Mouse (Mus musculus) intestine, postnatal 0 days (tissue): ENCODE data around the gene Pold2. TPM values are rescaled to one million over a fixed set of nuclear protein-coding genes. Genes with fewer than 3 reads are reported as not detected.

Source experiments
- ATAC-seq: fragments of 200-750 bp; cut with Nextera tagmentation; 2 replicates; pipeline ENCODE4 v1.8.0; 2017; ENCODE audit warnings: mild to moderate bottlenecking, moderate TSS enrichment, moderate library complexity
- H3K27ac ChIP-seq: fragments of 300-500 bp; sonication (generic); 2 replicates; pipeline ENCODE4 v1.5.1; 2014; ENCODE audit warnings: mild to moderate bottlenecking, low read depth, low read length, moderate library complexity
- H3K27me3 ChIP-seq: fragments of 300-500 bp; sonication (generic); replicated peaks from 2 replicates; pipeline ENCODE4 v1.6.1; 2014; ENCODE audit warnings: low read length, mixed read lengths; ENCODE audit not compliant: control insufficient read depth, insufficient read depth
- H3K36me3 ChIP-seq: fragments of 300-500 bp; sonication (generic); 2 replicates; pipeline ENCODE4 v1.6.1; 2014; ENCODE audit warnings: mild to moderate bottlenecking, moderate library complexity; ENCODE audit not compliant: control insufficient read depth, insufficient read depth
- H3K4me1 ChIP-seq: fragments of 300-500 bp; sonication (generic); replicated peaks from 2 replicates; pipeline ENCODE4 v1.6.1; 2014; ENCODE audit warnings: antibody characterized with exemption, low read length, mixed read lengths; ENCODE audit not compliant: control insufficient read depth, insufficient read depth
- H3K4me2 ChIP-seq: fragments of 300-500 bp; sonication (generic); replicated peaks from 2 replicates; pipeline ENCODE4 v1.6.1; 2014; ENCODE audit warnings: low read depth, mild to moderate bottlenecking, moderate library complexity
- H3K4me3 ChIP-seq: fragments of 300-500 bp; sonication (generic); 2 replicates; pipeline ENCODE4 v1.5.1; 2014; ENCODE audit warnings: low read depth, low read length
- H3K9ac ChIP-seq: fragments of 300-500 bp; sonication (generic); 2 replicates; pipeline ENCODE4 v1.6.1; 2014; ENCODE audit warnings: mild to moderate bottlenecking, low read depth, low read length
- H3K9me3 ChIP-seq: fragments of 300-500 bp; sonication (generic); 2 replicates; pipeline ENCODE4 v1.6.1; 2016; ENCODE audit warnings: mixed run types; ENCODE audit not compliant: control insufficient read depth
- CTCF ChIP-seq: sonication (generic); IDR thresholded peaks from 2 replicates; pipeline ENCODE4 v1.5.1; 2016; ENCODE audit warnings: low read depth, mild to moderate bottlenecking, control low read depth, antibody characterized with exemption, moderate library complexity
- WGBS: fragments of 180-500 bp; shearing (Covaris S2); extraction: QIAGEN DNeasy Blood & Tissue Kit; methylation state at CpG from one replicate; pipeline ENCODE4 v1.1.7; 2014; 5-methylcytosine and 5-hydroxymethylcytosine counted together
- polyA plus RNA-seq: library from polyadenylated mRNA; unstranded; fragments of >200 nt; fragmentation: Nextera tagmentation; extraction: Ambion mirVana; gene quantifications from 2 replicates; pipeline ENCODE4 v1.2.1, GENCODE M21; 2015

Pold2 gene
- 32.3 and 32.7 TPM in 2 replicates for polyA plus RNA-seq

- H3K27me3 ChIP-seq: no peaks in the 10 kb centered on the region
- H3K36me3 ChIP-seq: peaks cover 22% of the 10 kb centered on the region; the same call in 1 of the 2 replicates
- peak; percentile 97 for ATAC-seq
- no peak within 1 kb of the TSS for H3K27ac ChIP-seq
- H3K4me2 ChIP-seq: peak within 1 kb of the TSS; percentile 81
- TF ChIP-seq CTCF: no peak
- peak within 1 kb of the TSS; percentile 61 for H3K4me3 ChIP-seq
- H3K4me1 ChIP-seq: 0 out of 2 replicates have a peak, but pooled peaks cover 3% of the 10 kb centered on the region
- peak within 1 kb of the TSS; percentile 52 for H3K9ac ChIP-seq
- under 1% methylated on average over 52 of the region's 52 CpGs for WGBS
- H3K9me3 ChIP-seq: no peaks in the 10 kb centered on the region
These were observed at the start of gene Pold2 for GRCm38 (mm10) chr11:5877921-5878526. Pold2 (minus strand) TSS chr11:5878292.

GRCm38 (mm10) chr11:5926696-5927220 lies 48.7 kb upstream of the Pold2 start:
- 66% methylated on average over 3 of the region's 3 CpGs for WGBS
- H3K27me3 ChIP-seq: no peaks in the 10 kb centered on the region
- H3K4me2 ChIP-seq: no peak overlapping the region
- ATAC-seq: no peak
- H3K9ac ChIP-seq: no peak overlapping the region
- H3K36me3 ChIP-seq: no peaks in the 10 kb centered on the region
- H3K4me1 ChIP-seq: no peaks in the 10 kb centered on the region
- H3K9me3 ChIP-seq: no peaks in the 10 kb centered on the region
- no peak for TF ChIP-seq CTCF
- H3K4me3 ChIP-seq: no peak overlapping the region
- no peak overlapping the region for H3K27ac ChIP-seq

DNA sequence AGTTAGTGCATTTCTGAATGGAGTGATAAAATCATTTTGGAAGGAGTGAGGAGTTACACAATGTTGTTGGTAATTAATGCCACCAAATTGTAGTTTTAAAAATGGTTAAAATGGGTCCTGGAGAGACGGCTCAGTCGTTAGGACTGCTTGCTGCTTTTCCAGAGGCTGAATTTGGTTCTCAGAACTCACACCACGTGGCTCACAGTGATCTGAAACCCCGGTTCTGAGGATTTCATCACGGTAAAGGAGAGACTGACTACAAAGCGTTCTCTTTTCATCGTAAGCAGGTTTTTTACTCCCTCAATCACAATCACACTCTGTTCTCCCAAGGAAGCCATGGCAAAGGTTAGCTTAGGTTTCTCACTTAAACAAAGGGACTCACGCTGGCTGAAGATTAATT lies 46.6 kb upstream of the Pold2 start:
- TF ChIP-seq CTCF: no peak
- no peak overlapping the region for H3K9ac ChIP-seq
- WGBS: 68% methylated on average over 8 of the region's 8 CpGs
- H3K4me1 ChIP-seq: no peaks in the 10 kb centered on the region
- no peak for ATAC-seq
- H3K4me2 ChIP-seq: no peak overlapping the region
- no peaks in the 10 kb centered on the region for H3K36me3 ChIP-seq
- no peak overlapping the region for H3K4me3 ChIP-seq
- no peak overlapping the region for H3K27ac ChIP-seq
- no peaks in the 10 kb centered on the region for H3K9me3 ChIP-seq
- no peaks in the 10 kb centered on the region for H3K27me3 ChIP-seq

DNA sequence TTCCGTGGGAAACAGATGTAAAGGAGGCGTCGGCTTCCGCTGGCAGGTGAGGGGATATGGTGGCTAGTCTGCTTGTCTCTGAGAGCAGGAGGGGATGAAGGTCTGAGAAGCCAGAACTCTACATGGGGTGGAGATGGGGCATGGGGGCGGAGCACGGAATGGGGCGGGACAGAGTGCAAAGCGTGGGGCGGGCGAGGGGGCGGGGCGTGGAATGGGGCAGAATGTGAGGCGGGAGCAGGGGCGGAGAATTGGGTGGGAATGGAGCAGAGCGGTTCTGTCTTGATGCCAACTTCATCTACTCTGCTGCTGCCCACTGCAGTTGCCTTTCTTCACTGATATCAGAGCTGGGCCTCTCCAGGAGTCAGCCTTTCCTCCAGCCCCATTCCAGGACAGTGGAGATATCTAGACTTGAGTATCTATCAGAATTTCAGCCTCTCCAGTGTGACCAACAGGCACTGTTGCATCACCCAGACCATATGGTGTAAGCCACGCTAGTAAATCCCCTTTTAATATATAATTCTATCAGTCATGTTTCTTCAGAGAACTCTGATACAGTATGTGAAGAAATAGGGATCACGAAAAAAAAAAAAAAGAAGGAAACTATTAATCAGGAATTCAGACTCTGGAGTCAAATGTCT lies 42.4 kb upstream of the Pold2 start:
- H3K27ac ChIP-seq: no peak overlapping the region
- TF ChIP-seq CTCF: no peak
- no peaks in the 10 kb centered on the region for H3K27me3 ChIP-seq
- 34% methylated on average over 14 of the region's 17 CpGs for WGBS
- H3K9ac ChIP-seq: no peak overlapping the region
- ATAC-seq: no peak
- H3K4me3 ChIP-seq: no peak overlapping the region
- H3K36me3 ChIP-seq: no peaks in the 10 kb centered on the region
- H3K4me2 ChIP-seq: no peak overlapping the region; the same call in 1 of the 2 replicates
- H3K4me1 ChIP-seq: no peaks in the 10 kb centered on the region
- H3K9me3 ChIP-seq: no peaks in the 10 kb centered on the region

DNA sequence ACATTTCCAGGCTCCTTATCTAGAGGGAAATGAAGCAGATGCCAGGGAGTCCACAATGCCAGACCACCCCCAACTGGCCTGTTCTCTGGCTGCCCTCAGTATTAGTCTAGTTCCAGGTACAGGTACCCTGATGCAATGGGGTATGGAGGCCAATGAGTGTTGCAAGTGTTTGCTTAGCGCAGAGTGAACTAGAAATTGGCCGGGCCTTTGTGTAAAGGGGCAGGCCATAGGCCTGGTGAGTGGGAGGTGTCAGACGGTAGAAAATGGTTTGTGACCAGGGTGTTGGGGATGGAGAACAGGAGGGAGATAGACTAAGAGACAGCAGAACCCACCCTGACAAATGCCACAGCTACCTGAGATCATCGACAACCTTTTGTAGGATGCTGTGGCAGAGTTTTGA lies 41.5 kb upstream of the Pold2 start:
- Histone ChIP-seq H3K36me3 (no peaks in the 10 kb centered on the region), H3K9me3 (no peaks in the 10 kb centered on the region), H3K27ac (no peak overlapping the region), H3K9ac (no peak overlapping the region), H3K4me2 (no peak overlapping the region), H3K4me3 (no peak overlapping the region), H3K27me3 (no peaks in the 10 kb centered on the region), H3K4me1 (no peaks in the 10 kb centered on the region)
- ATAC-seq: no peak
- 97% methylated on average over 4 of the region's 4 CpGs for WGBS
- TF ChIP-seq CTCF: no peak

- Histone ChIP-seq H3K27me3 (no peaks in the 10 kb centered on the region), H3K4me3 (no peak overlapping the region), H3K27ac (no peak overlapping the region), H3K4me1 (no peaks in the 10 kb centered on the region), H3K4me2 (no peak overlapping the region), H3K9ac (no peak overlapping the region), H3K9me3 (no peaks in the 10 kb centered on the region), H3K36me3 (no peaks in the 10 kb centered on the region)
- WGBS: 80% methylated on average over 2 of the region's 2 CpGs
- no peak for TF ChIP-seq CTCF
- ATAC-seq: no peak
These were observed 40.0 kb upstream of the Pold2 start for GRCm38 (mm10) chr11:5918111-5918510.
